Mouse (Mus musculus) embryonic fibroblast, embryonic 13.5 days (primary cell): ENCODE results near the gene Slc15a3.

Experiments used
- CTCF ChIP-seq: IDR thresholded peaks from 2 replicates; pipeline ENCODE4 v1.5.1; 2011; ENCODE audit warnings: mild to moderate bottlenecking, control low read depth, low read length, moderate library complexity, borderline replicate concordance; ENCODE audit not compliant: insufficient read depth
- POLR2A ChIP-seq: IDR thresholded peaks from 2 replicates; pipeline ENCODE4 v1.6.1; 2011; ENCODE audit warnings: low read depth, mild to moderate bottlenecking, control low read depth, low read length, moderate library complexity

DNA sequence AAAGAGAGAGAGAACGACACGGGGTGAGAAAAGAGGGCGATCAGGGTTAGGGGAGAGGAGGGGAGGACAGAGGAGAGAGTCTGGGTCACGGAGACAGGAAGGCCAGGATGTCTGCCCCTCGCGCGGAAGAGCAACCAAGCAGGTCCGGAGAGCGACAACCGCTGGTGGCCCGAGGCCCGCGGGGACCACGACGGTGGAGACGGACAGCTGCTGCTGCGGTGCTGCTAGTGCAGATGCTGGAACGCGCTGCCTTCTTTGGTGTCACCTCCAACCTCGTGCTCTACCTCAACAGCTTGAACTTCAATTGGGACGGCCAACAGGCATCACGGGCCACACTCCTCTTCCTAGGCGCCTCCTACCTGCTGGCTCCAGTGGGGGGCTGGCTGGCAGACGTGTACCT lies 3.4 kb downstream of the Slc15a3 start:
- TF ChIP-seq POLR2A (no peak), CTCF (no peak)
